Mouse (Mus musculus): Measurements from ENCODE around the gene Zfp119b. TPM values are rescaled to one million over a fixed set of nuclear protein-coding genes. Genes with fewer than 3 reads are reported as not detected.

Zfp119b gene
- polyA plus RNA-seq, 1 experiment from 2014 or later: 10.5 TPM

DNA sequence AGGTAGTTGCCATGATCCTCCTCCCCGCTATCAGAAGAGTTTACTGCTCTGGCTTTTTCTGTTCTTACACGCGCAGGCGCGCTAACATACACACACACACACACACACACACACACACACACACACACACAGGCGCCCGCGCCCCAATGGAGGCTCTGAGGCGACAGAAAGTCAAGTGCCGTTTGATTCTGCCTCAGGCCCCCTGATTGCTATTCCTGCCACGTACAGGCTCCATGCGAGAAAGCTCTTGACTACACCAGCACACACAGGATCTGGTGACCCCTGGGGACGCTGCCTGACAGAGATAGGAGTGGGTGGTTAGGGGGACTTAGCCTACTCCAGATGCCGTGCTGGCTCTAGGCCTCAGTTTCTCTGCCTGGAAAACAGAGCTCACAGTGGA lies 20.3 kb upstream of the Zfp119b start:
- peak overlapping the region; percentile 90 for H3K27ac ChIP-seq
- H3K27me3 ChIP-seq (ENCODE audit: control insufficient read depth, insufficient read depth, low read length): no peaks in the 10 kb centered on the region
- peak; percentile 66 for ATAC-seq (ENCODE audit: low FRiP score)
- H3K4me1 ChIP-seq (replicated peaks; ENCODE audit: control insufficient read depth, insufficient read depth, low read length): peaks cover 29% of the 10 kb centered on the region
- H3K4me3 ChIP-seq (replicated peaks; ENCODE audit: low read length): peak overlapping the region; percentile 53
- H3K4me2 ChIP-seq (replicated peaks): peak overlapping the region; percentile 88
- no peaks in the 10 kb centered on the region for H3K9me3 ChIP-seq (ENCODE audit: control insufficient read depth, low read length)
- WGBS: 7% methylated on average over 14 of the region's 14 CpGs
- peak; percentile 89 for DNase-seq (ENCODE audit: low spot score)
- H3K36me3 ChIP-seq (replicated peaks; ENCODE audit: control insufficient read depth, insufficient read depth): peaks cover 47% of the 10 kb centered on the region
- H3K9ac ChIP-seq: peak overlapping the region; percentile 84

DNA sequence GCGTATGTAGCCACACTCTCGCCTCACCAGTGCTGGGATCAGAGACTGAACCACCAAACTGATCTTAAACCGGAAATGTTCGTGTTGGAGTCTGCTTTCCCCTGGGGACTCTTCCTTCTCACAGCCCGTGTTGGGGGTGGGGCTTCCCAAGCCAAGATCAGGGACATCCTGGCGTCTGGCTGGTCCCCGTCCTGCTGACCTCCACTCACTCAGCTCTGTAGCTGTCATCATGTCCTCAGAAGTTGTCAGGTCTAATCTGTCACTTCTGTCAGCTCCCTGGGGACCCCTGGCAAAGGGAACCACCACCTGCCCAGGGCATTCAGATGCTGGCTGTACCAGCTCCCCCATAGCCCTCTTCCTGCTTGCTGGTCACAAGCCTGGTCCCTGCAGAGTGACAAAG lies 18.9 kb upstream of the Zfp119b start:
- Histone ChIP-seq H3K27ac (peak overlapping the region; percentile 90; the same call in 1 of the 2 replicates), H3K4me1 (replicated peaks; ENCODE audit: control insufficient read depth, insufficient read depth, low read length) (peaks cover 30% of the 10 kb centered on the region), H3K36me3 (replicated peaks; ENCODE audit: control insufficient read depth, insufficient read depth) (peaks cover 40% of the 10 kb centered on the region), H3K9me3 (ENCODE audit: control insufficient read depth, low read length) (no peaks in the 10 kb centered on the region), H3K4me2 (replicated peaks) (no peak overlapping the region), H3K9ac (peak overlapping the region; percentile 9; the same call in 1 of the 2 replicates), H3K27me3 (ENCODE audit: control insufficient read depth, insufficient read depth, low read length) (no peaks in the 10 kb centered on the region), H3K4me3 (replicated peaks; ENCODE audit: low read length) (no peak overlapping the region)
- ATAC-seq (ENCODE audit: low FRiP score) (no peak), DNase-seq (ENCODE audit: low spot score) (no peak)
- 40% methylated on average over 7 of the region's 7 CpGs for WGBS

DNA sequence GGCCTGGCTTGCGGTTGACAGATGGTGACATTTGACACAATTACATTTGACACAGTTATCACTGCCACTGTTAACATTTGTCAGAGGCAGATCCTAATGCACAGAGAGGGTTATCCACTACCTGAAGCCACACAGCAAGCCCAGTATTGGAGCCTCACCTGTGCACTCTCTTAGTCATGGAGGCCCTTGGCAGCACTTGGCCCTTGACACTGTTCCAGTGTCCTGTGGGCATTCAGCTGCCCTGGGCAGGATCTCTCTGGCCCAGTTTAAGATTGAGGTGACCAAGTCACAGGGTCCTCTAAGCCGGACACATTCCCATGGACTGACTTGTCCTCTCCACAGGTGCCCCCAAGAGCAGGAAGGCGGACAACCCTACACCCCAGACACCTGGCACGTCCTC lies 17.9 kb upstream of the Zfp119b start:
- Histone ChIP-seq H3K9me3 (ENCODE audit: control insufficient read depth, low read length) (no peaks in the 10 kb centered on the region), H3K4me2 (replicated peaks) (no peak overlapping the region), H3K27me3 (ENCODE audit: control insufficient read depth, insufficient read depth, low read length) (no peaks in the 10 kb centered on the region), H3K4me1 (replicated peaks; ENCODE audit: control insufficient read depth, insufficient read depth, low read length) (peaks cover 31% of the 10 kb centered on the region), H3K9ac (no peak overlapping the region), H3K4me3 (replicated peaks; ENCODE audit: low read length) (no peak overlapping the region), H3K27ac (no peak overlapping the region), H3K36me3 (replicated peaks; ENCODE audit: control insufficient read depth, insufficient read depth) (peaks cover 47% of the 10 kb centered on the region)
- no peak for DNase-seq (ENCODE audit: low spot score)
- WGBS: 95% methylated on average over 4 of the region's 4 CpGs
- ATAC-seq (ENCODE audit: low FRiP score): no peak

DNA sequence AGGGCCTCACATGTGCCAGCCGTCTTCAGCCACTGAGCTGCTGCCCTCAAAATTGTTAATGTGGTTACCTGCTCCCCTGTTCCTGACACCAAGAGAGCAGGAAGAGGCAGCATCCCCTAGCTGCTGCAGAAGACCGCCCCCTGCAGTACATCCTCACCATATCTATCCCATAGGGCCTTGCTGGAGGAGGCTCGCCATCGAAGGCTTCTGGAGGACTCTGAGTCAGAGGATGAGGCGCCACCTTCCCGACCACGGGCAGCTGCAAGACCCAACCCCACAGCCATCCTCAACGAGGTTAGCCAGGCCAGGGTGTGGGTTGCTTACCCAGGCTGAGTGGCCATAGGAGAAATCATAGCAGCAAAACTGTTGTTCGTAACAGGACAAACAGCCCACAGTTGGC lies 15.7 kb upstream of the Zfp119b start:
- 86% methylated on average over 9 of the region's 9 CpGs for WGBS
- ATAC-seq (ENCODE audit: low FRiP score) (no peak), DNase-seq (ENCODE audit: low spot score) (no peak)
- Histone ChIP-seq H3K27me3 (ENCODE audit: control insufficient read depth, insufficient read depth, low read length) (no peaks in the 10 kb centered on the region), H3K4me2 (replicated peaks) (no peak overlapping the region), H3K4me3 (replicated peaks; ENCODE audit: low read length) (no peak overlapping the region), H3K36me3 (replicated peaks; ENCODE audit: control insufficient read depth, insufficient read depth) (peaks cover 49% of the 10 kb centered on the region), H3K9me3 (ENCODE audit: control insufficient read depth, low read length) (no peaks in the 10 kb centered on the region), H3K9ac (no peak overlapping the region), H3K27ac (no peak overlapping the region), H3K4me1 (replicated peaks; ENCODE audit: control insufficient read depth, insufficient read depth, low read length) (peaks cover 19% of the 10 kb centered on the region)

DNA sequence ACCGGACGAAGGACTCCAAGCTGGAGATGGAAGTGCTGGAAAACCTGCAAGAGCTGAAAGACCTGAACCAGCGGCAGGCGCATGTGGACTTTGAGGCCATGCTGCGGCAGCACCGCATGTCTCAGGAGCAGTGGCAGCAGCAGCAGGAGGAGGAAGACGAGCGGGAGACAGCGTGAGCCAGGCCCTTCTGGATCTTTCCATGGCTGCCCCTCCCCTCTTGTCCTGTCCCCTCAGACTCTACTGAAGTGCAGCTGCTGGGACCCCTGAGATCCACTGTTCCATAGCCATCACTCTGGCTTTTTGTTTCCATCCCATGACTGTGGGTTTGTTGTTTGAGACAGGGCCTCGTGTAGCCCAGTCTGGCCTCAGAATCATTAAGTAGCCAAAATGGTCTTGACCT lies 15.2 kb upstream of the Zfp119b start:
- Histone ChIP-seq H3K27me3 (ENCODE audit: control insufficient read depth, insufficient read depth, low read length) (no peaks in the 10 kb centered on the region), H3K4me1 (replicated peaks; ENCODE audit: control insufficient read depth, insufficient read depth, low read length) (peaks cover 19% of the 10 kb centered on the region), H3K9ac (no peak overlapping the region), H3K9me3 (ENCODE audit: control insufficient read depth, low read length) (no peaks in the 10 kb centered on the region), H3K36me3 (replicated peaks; ENCODE audit: control insufficient read depth, insufficient read depth) (peaks cover 49% of the 10 kb centered on the region), H3K27ac (no peak overlapping the region), H3K4me2 (replicated peaks) (no peak overlapping the region), H3K4me3 (replicated peaks; ENCODE audit: low read length) (no peak overlapping the region)
- WGBS: 95% methylated on average over 10 of the region's 10 CpGs
- DNase-seq (ENCODE audit: low spot score): no peak
- ATAC-seq (ENCODE audit: low FRiP score): no peak

DNA sequence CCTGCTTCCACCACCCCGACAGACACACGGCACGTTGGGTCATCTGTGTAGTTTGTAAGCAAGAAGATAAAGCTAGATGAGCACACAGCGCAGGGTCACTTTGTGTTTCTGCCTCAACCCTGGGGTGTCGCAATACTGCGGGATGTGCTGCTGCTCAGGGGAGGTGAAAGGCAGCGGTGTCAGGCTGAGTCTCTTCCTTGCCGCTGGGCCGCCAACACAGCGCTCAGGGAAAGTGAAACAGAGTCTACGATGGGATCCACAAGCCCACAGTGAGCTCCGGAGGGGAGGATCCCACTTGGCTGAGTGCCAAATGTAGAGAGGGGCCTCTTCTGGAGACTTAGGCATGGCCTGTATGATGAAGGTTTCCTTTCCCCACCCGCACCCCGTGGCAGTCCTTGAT lies 13.9 kb upstream of the Zfp119b start:
- peaks cover 47% of the 10 kb centered on the region for H3K36me3 ChIP-seq (replicated peaks; ENCODE audit: control insufficient read depth, insufficient read depth)
- no peaks in the 10 kb centered on the region for H3K27me3 ChIP-seq (ENCODE audit: control insufficient read depth, insufficient read depth, low read length)
- DNase-seq (ENCODE audit: low spot score) (no peak), ATAC-seq (ENCODE audit: low FRiP score) (no peak)
- H3K9ac ChIP-seq: no peak overlapping the region
- no peak overlapping the region for H3K4me3 ChIP-seq (replicated peaks; ENCODE audit: low read length)
- WGBS: 87% methylated on average over 14 of the region's 14 CpGs
- H3K4me1 ChIP-seq (replicated peaks; ENCODE audit: control insufficient read depth, insufficient read depth, low read length): peaks cover 13% of the 10 kb centered on the region
- H3K9me3 ChIP-seq (ENCODE audit: control insufficient read depth, low read length): no peaks in the 10 kb centered on the region
- no peak overlapping the region for H3K4me2 ChIP-seq (replicated peaks)
- H3K27ac ChIP-seq: no peak overlapping the region

DNA sequence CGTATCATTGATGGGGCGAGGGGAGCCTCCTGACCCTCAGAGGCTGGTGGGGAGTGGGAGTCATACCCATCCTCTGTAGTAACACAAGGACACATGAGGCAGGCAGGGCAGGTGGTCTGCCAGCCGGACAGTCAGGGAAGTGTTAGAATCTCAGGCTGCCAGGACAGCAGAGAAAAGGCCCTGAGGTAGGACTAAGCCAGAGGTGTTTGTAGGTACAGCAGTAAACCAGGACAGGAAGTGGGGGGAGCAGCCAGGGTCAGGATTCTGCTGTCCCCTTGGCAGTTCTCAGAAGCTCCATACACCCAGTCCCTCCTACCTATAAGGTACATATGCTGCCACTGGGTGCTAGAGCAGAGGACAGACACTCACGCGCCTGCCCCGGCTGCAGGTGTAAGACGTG lies 12.3 kb upstream of the Zfp119b start:
- H3K9me3 ChIP-seq (ENCODE audit: control insufficient read depth, low read length): no peaks in the 10 kb centered on the region
- H3K4me3 ChIP-seq (replicated peaks; ENCODE audit: low read length): no peak overlapping the region
- WGBS: 98% methylated on average over 7 of the region's 7 CpGs
- ATAC-seq (ENCODE audit: low FRiP score): no peak
- no peak overlapping the region for H3K27ac ChIP-seq
- no peaks in the 10 kb centered on the region for H3K27me3 ChIP-seq (ENCODE audit: control insufficient read depth, insufficient read depth, low read length)
- peaks cover 32% of the 10 kb centered on the region for H3K36me3 ChIP-seq (replicated peaks; ENCODE audit: control insufficient read depth, insufficient read depth)
- no peak for DNase-seq (ENCODE audit: low spot score)
- H3K9ac ChIP-seq: no peak overlapping the region
- no peak overlapping the region for H3K4me2 ChIP-seq (replicated peaks)
- H3K4me1 ChIP-seq (replicated peaks; ENCODE audit: control insufficient read depth, insufficient read depth, low read length): peaks cover 23% of the 10 kb centered on the region

DNA sequence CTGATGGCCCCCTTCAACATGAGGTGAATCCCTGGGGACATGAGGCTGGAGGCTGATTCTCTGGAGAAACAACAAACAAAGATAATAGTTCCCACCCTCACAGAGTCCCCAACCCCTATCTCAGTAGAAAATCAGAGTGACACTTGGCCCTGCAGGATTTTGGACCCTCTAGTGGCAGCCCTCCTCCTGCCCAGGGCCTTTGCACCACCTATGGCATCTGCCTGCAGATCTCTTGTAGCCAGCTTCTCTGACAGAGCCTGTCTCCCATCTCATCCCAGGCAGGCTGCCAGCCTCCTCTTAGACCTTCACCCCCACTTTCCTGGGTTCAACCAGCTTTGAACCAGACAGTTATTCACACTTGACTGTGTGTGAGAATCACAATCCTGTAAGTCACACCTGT lies 11.5 kb upstream of the Zfp119b start:
- DNase-seq (ENCODE audit: low spot score) (no peak), ATAC-seq (ENCODE audit: low FRiP score) (no peak)
- H3K9me3 ChIP-seq (ENCODE audit: control insufficient read depth, low read length): no peaks in the 10 kb centered on the region

DNA sequence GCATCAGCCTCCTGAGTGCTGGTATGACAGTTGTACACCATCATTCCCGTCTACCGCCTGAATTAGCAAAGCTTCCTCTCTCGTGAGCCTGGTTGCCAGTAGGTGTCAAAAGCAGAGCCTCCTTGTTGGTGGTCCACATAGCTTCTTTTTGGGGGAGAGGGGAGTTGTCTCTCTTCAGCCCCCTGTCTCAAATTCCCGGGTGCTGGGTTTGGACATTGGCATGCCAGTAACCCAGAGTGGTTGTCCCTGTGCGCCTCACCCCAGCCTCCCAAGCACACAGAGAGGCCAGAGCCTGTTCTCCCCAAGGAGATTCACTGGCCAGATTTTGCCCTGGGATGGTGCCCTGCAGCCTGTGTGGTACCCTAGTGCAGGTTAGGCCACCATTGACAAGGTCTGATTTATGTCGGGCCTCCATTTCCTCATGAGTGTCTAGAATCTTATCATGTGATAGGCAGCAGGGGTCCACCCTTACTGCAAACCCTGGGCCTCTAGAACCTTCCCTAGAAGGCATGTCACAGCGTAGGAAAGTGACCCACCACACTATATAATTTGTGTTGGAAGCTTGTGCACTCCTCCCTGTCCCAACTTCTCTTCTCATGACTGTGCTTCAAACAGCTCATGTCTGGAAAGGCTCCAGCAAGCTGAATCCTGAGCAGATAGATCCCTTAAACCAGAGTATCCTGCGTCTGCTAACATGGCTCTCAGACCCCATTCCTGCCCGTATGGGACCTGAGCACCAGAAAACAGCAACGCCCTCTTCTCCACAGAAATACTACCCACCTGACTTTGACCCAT lies 10.8 kb upstream of the Zfp119b start:
- Histone ChIP-seq H3K9ac (peak overlapping the region; percentile 55), H3K4me2 (replicated peaks) (peak overlapping the region; percentile 83), H3K27me3 (ENCODE audit: control insufficient read depth, insufficient read depth, low read length) (no peaks in the 10 kb centered on the region), H3K4me3 (replicated peaks; ENCODE audit: low read length) (peak overlapping the region; percentile 43), H3K27ac (peak overlapping the region; percentile 93), H3K36me3 (replicated peaks; ENCODE audit: control insufficient read depth, insufficient read depth) (peaks cover 20% of the 10 kb centered on the region), H3K4me1 (replicated peaks; ENCODE audit: control insufficient read depth, insufficient read depth, low read length) (peaks cover 30% of the 10 kb centered on the region), H3K9me3 (ENCODE audit: control insufficient read depth, low read length) (no peaks in the 10 kb centered on the region)
- 83% methylated on average over 10 of the region's 10 CpGs for WGBS
- ATAC-seq (ENCODE audit: low FRiP score) (no peak), DNase-seq (ENCODE audit: low spot score) (no peak)

More for the DNA sequence above, 11.5 kb upstream of the Zfp119b start:
- H3K27ac ChIP-seq: no peak overlapping the region
- peaks cover 26% of the 10 kb centered on the region for H3K4me1 ChIP-seq (replicated peaks; ENCODE audit: control insufficient read depth, insufficient read depth, low read length)
- H3K4me2 ChIP-seq (replicated peaks): no peak overlapping the region
- H3K4me3 ChIP-seq (replicated peaks; ENCODE audit: low read length): no peak overlapping the region
- no peaks in the 10 kb centered on the region for H3K27me3 ChIP-seq (ENCODE audit: control insufficient read depth, insufficient read depth, low read length)
- H3K9ac ChIP-seq: no peak overlapping the region
- peaks cover 24% of the 10 kb centered on the region for H3K36me3 ChIP-seq (replicated peaks; ENCODE audit: control insufficient read depth, insufficient read depth)

Data from hindbrain, embryonic 14.5 days (tissue).